Mouse (Mus musculus) ES-Bruce4 (cell line): ENCODE measurements around the gene Aplf.

Source experiments
- EP300 ChIP-seq: IDR thresholded peaks from 2 replicates; pipeline ENCODE4 v1.6.1; 2011; ENCODE audit warnings: low read depth, low read length; ENCODE audit not compliant: insufficient read depth
- POLR2A ChIP-seq: IDR thresholded peaks from one replicate; pipeline ENCODE4 v1.8.1; 2011; ENCODE audit warnings: low read length; ENCODE audit not compliant: insufficient read depth

GRCm38 (mm10) chr6:87597116-87597833, 74.7 kb downstream of the Aplf start:
- TF ChIP-seq POLR2A (no peak), EP300 (no peak)
